ENCODE assay signal across 9 mouse cellular contexts in the genomic region with DNA sequence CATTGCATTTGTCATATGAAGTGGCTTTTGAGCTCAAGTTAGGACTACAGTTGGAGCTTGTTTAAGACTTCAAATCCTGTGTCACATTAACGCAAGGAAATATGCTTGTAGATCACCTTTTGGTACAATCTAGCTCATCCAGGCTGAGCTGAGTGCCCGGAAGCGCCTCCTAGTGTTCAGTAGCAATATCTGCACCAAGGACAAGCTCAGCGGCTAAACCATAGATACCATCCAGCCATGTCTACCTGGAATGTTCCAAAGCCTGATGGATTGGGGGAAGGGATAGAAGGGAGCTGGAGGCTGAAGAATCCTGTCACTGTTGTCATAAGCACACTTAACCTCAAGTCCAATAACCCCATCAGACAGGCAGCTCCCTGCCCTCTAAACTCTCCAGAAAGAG.
DNase-seq lines count a peak whose midpoint lies in the region; ATAC-seq and TF ChIP-seq lines count a peak whose summit lies in the region.
"Had no signal": no experiment of that assay in that cellular context is flagged by ENCODE, and none has a peak within 500 bp of the region (broad histone marks: within the 10 kb centered on the region; RNA-seq: fewer than 3 reads in every experiment).

No protein-coding gene starts in this region.

- no peak overlapping the region for H3K27ac ChIP-seq in gastrocnemius, adult 2 months
- no peak overlapping the region for H3K27ac ChIP-seq in midbrain, postnatal 0 days (ENCODE audit: low read depth, low read length)
- H3K27ac ChIP-seq in midbrain, embryonic 10.5 days (replicated peaks) = no peak overlapping the region
- no peak overlapping the region for H3K27ac ChIP-seq in bone marrow macrophage, adult 2 months (ENCODE audit: insufficient read depth, low read depth, low read length)
- H3K27ac ChIP-seq: neural tube, embryonic 13.5 days had no signal

- no peak overlapping the region for H3K9ac ChIP-seq in midbrain, postnatal 0 days (replicated peaks; ENCODE audit: low read length, poor library complexity, severe bottlenecking)
- H3K9ac ChIP-seq: neural tube, embryonic 13.5 days had no signal

- TF ChIP-seq POLR2A in bone marrow macrophage, adult 2 months (IDR thresholded peaks at IDR 0.05; ENCODE audit: borderline replicate concordance, low read depth, low read length) = no peak

- 38% methylated on average over 4 of the region's 4 CpGs for WGBS in midbrain, postnatal 0 days
- 40% methylated on average over 4 of the region's 4 CpGs for WGBS in midbrain, embryonic 10.5 days

- no peaks in the 10 kb centered on the region for H3K36me3 ChIP-seq in midbrain, postnatal 0 days (ENCODE audit: insufficient read depth, low read length)
- no peaks in the 10 kb centered on the region for H3K36me3 ChIP-seq in midbrain, embryonic 10.5 days
- H3K36me3 ChIP-seq: neural tube, embryonic 13.5 days had no signal

- ATAC-seq in midbrain, postnatal 0 days (ENCODE audit: low FRiP score) = no peak
- ATAC-seq in megakaryocyte progenitor cell, adult 5-6 weeks (replicated peaks; ENCODE audit: poor library complexity) = peak; percentile 80

- peak; percentile 76 for TF ChIP-seq CTCF in gastrocnemius, adult 2 months (IDR thresholded peaks at IDR 0.05)
- peak; percentile 78 for TF ChIP-seq CTCF in midbrain, postnatal 0 days (IDR thresholded peaks at IDR 0.05)
- TF ChIP-seq CTCF in bone marrow macrophage, adult 2 months (IDR thresholded peaks at IDR 0.05; ENCODE audit: low read depth, low read length) = peak; percentile 24; the same call in 1 of the 2 replicates

- no peak for DNase-seq in gastrocnemius, adult 2 months
- no peak for DNase-seq in gastrocnemius, postnatal 4 days (ENCODE audit: low spot score in 2 of 2)
- peak; percentile 40 for DNase-seq in midbrain, postnatal 0 days (ENCODE audit: low spot score)
- DNase-seq in midbrain, embryonic 10.5 days (ENCODE audit: low spot score) = no peak
- no peak for DNase-seq in right cerebral cortex, postnatal 25 days
- no peak for DNase-seq in spleen, adult 12 weeks (ENCODE audit: low spot score)

- no peaks in the 10 kb centered on the region for H3K9me3 ChIP-seq in midbrain, postnatal 0 days (ENCODE audit: low read length)
- H3K9me3 ChIP-seq in midbrain, embryonic 10.5 days (replicated peaks) = no peaks in the 10 kb centered on the region
- H3K9me3 ChIP-seq: neural tube, embryonic 13.5 days had no signal

- H3K4me3 ChIP-seq in gastrocnemius, adult 2 months = no peak overlapping the region
- no peak overlapping the region for H3K4me3 ChIP-seq in midbrain, postnatal 0 days (ENCODE audit: low read depth, low read length)
- H3K4me3 ChIP-seq in midbrain, embryonic 10.5 days = no peak overlapping the region
- H3K4me3 ChIP-seq in bone marrow macrophage, adult 2 months (ENCODE audit: insufficient read depth, low read length) = no peak overlapping the region
- H3K4me3 ChIP-seq: neural tube, embryonic 13.5 days had no signal

- intact Hi-C loops in gastrocnemius, adult 2 months (cut with DNase I) = loop anchor here (10.0 kb wide), 1 partner anchor 971 kb away; no protein-coding TSS in a partner anchor

- H3K27me3 ChIP-seq in midbrain, postnatal 0 days (ENCODE audit: insufficient read depth, low read length) = no peaks in the 10 kb centered on the region
- no peaks in the 10 kb centered on the region; the same call in 1 of the 2 replicates for H3K27me3 ChIP-seq in midbrain, embryonic 10.5 days (ENCODE audit: low read depth, poor library complexity, severe bottlenecking)
- H3K27me3 ChIP-seq: neural tube, embryonic 13.5 days had no signal

- 0 out of 2 replicates have a peak, but pooled peaks cover 2% of the 10 kb centered on the region for H3K4me1 ChIP-seq in midbrain, postnatal 0 days (ENCODE audit: insufficient read depth, low read length)
- H3K4me1 ChIP-seq in midbrain, embryonic 10.5 days = peaks cover 24% of the 10 kb centered on the region
- peaks cover 2% of the 10 kb centered on the region; the same call in 1 of the 2 replicates for H3K4me1 ChIP-seq in bone marrow macrophage, adult 2 months (ENCODE audit: control insufficient read depth, insufficient read depth, low read length)

- H3K4me2 ChIP-seq in midbrain, postnatal 0 days (ENCODE audit: low read depth, low read length, poor library complexity, severe bottlenecking) = no peak overlapping the region
- H3K4me2 ChIP-seq: neural tube, embryonic 13.5 days had no signal

Comparison
In these comparisons a context has a peak if more than half of its experiments do, and no peak if none do; other contexts are left out.
1. CTCF ChIP-seq: peak in every context shown above with its lines; median percentile 78 in midbrain, postnatal 0 days; 76 in gastrocnemius, adult 2 months; 24 in bone marrow macrophage, adult 2 months.